Mouse (Mus musculus): ENCODE measurements around the gene E030018B13Rik. TPM values are rescaled to one million over a fixed set of nuclear protein-coding genes. Genes with fewer than 3 reads are reported as not detected.
A peak's percentile ranks its signal among the peaks of the same experiment; 100 is the strongest.

E030018B13Rik gene
- polyA plus RNA-seq, 1 experiment from 2014 or later, result 0.55 TPM

GRCm38 (mm10) chr7:63910912-63911311 is 5.7 kb upstream of the E030018B13Rik start:
- Histone ChIP-seq H3K36me3 (ENCODE audit: control insufficient read depth, insufficient read depth, low read length) (no peaks in the 10 kb centered on the region), H3K27me3 (ENCODE audit: control insufficient read depth, insufficient read depth, low read length) (no peaks in the 10 kb centered on the region), H3K27ac (ENCODE audit: low read depth, low read length) (no peak overlapping the region), H3K9me3 (ENCODE audit: control insufficient read depth, low read length) (no peaks in the 10 kb centered on the region), H3K4me2 (ENCODE audit: low read depth, low read length) (no peak overlapping the region), H3K4me3 (ENCODE audit: low read depth, low read length) (no peak overlapping the region), H3K4me1 (ENCODE audit: control insufficient read depth, insufficient read depth, low read length) (peaks cover 43% of the 10 kb centered on the region), H3K9ac (replicated peaks; ENCODE audit: low read depth, low read length) (no peak overlapping the region)
- 49% methylated on average over 4 of the region's 4 CpGs for WGBS
- no peak for ATAC-seq (ENCODE audit: low read depth)

DNA sequence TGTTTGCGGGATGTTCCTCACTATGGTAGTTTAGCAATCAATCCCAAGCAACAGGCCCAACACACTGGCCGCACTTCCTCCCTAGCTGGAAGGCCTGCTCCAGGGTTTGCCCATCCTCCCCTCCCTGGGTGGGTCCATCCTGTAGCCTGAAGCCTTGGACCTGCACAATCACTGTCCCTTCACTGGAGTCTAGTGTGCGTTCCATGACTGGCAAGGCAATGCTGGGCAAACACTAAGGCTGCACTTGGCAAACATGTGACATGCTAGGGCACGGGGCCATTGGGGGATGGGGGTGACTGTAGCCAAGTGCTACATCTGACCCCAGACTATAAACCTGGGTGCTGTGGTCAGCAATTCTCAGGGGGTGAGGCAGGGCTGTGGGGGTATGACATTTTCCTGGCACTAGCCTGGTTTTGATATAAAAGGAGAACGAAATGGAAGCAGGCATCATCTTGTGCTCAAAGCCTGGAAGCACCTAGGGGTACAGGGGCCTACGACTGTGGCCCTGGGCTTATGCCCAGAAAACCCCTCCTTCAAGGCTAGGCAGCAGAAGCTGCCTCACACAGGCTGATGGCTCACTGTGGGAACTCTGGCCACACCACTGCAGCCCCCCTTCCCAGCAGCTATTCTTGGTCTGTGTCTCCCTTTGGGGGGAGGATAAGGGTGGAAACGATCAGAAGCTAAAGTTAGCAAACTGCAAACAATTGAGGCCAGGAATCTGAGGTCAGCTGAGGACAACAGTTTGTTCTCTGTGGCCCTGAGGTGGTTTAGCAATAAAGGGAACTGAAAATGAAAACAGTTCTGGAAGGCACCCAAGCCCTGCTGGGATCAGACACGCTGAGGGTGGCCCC is 5.0 kb upstream of the E030018B13Rik start:
- Histone ChIP-seq H3K4me1 (ENCODE audit: control insufficient read depth, insufficient read depth, low read length) (peaks cover 43% of the 10 kb centered on the region), H3K9ac (replicated peaks; ENCODE audit: low read depth, low read length) (no peak overlapping the region), H3K27ac (ENCODE audit: low read depth, low read length) (no peak overlapping the region), H3K4me2 (ENCODE audit: low read depth, low read length) (no peak overlapping the region), H3K36me3 (ENCODE audit: control insufficient read depth, insufficient read depth, low read length) (no peaks in the 10 kb centered on the region), H3K9me3 (ENCODE audit: control insufficient read depth, low read length) (no peaks in the 10 kb centered on the region), H3K4me3 (ENCODE audit: low read depth, low read length) (no peak overlapping the region), H3K27me3 (ENCODE audit: control insufficient read depth, insufficient read depth, low read length) (no peaks in the 10 kb centered on the region)
- WGBS, result 52% methylated on average over 8 of the region's 8 CpGs
- no peak for ATAC-seq (ENCODE audit: low read depth)

DNA sequence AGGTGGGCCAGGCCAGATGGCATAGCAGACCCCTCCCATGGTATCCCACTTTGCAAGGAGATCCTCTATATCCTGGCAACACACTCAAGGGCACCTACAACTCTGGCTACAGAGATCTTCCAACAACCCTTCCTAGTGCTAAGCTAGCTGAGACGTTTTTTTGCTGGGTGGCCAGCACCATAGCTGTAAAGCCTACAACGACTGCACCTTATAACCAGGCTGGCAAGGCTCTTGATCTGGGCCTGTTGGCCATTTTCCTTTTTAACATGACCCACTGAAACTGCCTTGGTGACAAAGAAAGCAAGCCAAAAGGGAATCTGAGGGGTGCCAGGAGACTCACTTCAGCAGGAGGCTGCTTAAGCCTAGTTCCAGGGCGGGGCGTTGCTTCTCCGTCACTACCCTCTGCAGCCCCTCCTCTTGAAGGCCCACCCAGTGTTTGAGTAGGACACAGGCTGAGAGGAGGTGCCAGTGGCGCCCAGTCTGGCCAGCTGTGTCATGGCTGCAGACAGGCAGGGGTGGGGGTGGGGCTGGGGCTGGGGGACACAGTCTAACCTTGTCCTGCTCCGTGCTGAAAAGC is 4.3 kb upstream of the E030018B13Rik start:
- Histone ChIP-seq H3K36me3 (ENCODE audit: control insufficient read depth, insufficient read depth, low read length) (no peaks in the 10 kb centered on the region), H3K4me2 (ENCODE audit: low read depth, low read length) (no peak overlapping the region), H3K9ac (replicated peaks; ENCODE audit: low read depth, low read length) (no peak overlapping the region), H3K9me3 (ENCODE audit: control insufficient read depth, low read length) (no peaks in the 10 kb centered on the region), H3K27me3 (ENCODE audit: control insufficient read depth, insufficient read depth, low read length) (no peaks in the 10 kb centered on the region), H3K4me1 (ENCODE audit: control insufficient read depth, insufficient read depth, low read length) (peaks cover 43% of the 10 kb centered on the region), H3K4me3 (ENCODE audit: low read depth, low read length) (no peak overlapping the region), H3K27ac (ENCODE audit: low read depth, low read length) (no peak overlapping the region)
- ATAC-seq (ENCODE audit: low read depth), result peak; percentile 36; the same call in 1 of the 2 replicates
- 23% methylated on average over 7 of the region's 7 CpGs for WGBS

DNA sequence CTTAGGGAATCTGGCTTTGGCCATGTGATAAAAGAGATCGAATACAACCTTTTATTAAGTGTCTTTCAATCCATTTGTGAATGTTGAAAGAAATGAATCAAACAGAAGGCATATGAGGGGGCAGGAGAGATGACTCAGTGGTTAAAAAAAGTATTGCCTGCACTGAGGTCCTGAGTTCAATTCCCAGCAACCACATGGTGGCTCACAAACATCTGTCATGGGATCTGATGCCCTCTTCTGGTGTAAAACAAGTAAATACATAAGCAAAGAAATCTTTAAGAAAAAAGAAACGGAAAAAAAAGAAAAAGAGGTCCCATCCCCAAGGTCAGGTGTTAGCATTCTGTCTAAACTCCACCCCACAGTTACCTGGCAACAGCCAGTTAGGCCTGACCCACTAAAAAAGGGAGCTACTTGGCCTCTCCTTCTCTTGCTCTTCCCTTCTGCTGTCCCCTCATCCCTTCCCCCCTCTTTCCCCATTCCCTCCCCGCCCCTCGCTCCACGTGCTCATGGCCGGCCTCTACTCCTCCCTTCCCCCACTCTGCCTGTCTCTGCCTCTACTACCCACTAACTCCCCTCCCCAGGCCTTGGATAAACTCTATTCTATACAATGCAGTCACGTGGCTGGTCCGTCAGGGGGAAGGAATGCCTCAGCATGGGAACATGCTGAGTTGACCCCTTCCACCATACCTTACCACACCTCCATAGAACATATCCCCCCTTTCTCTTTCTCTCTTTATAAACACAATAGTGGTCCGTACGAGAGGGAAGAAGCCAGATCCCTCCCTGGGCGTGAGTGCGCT is 3.5 kb upstream of the E030018B13Rik start:
- 34% methylated on average over 12 of the region's 12 CpGs for WGBS
- H3K4me3 ChIP-seq (ENCODE audit: low read depth, low read length), result no peak overlapping the region
- no peak overlapping the region for H3K27ac ChIP-seq (ENCODE audit: low read depth, low read length)
- no peak overlapping the region for H3K4me2 ChIP-seq (ENCODE audit: low read depth, low read length)
- no peak overlapping the region for H3K9ac ChIP-seq (replicated peaks; ENCODE audit: low read depth, low read length)
- H3K9me3 ChIP-seq (ENCODE audit: control insufficient read depth, low read length), result no peaks in the 10 kb centered on the region
- no peaks in the 10 kb centered on the region for H3K27me3 ChIP-seq (ENCODE audit: control insufficient read depth, insufficient read depth, low read length)
- peaks cover 40% of the 10 kb centered on the region for H3K4me1 ChIP-seq (ENCODE audit: control insufficient read depth, insufficient read depth, low read length)
- H3K36me3 ChIP-seq (ENCODE audit: control insufficient read depth, insufficient read depth, low read length), result no peaks in the 10 kb centered on the region
- ATAC-seq (ENCODE audit: low read depth), result no peak

GRCm38 (mm10) chr7:63913724-63914692 is 2.6 kb upstream of the E030018B13Rik start:
- no peak for ATAC-seq (ENCODE audit: low read depth)
- H3K4me3 ChIP-seq (ENCODE audit: low read depth, low read length), result no peak overlapping the region
- no peak overlapping the region for H3K27ac ChIP-seq (ENCODE audit: low read depth, low read length)

DNA sequence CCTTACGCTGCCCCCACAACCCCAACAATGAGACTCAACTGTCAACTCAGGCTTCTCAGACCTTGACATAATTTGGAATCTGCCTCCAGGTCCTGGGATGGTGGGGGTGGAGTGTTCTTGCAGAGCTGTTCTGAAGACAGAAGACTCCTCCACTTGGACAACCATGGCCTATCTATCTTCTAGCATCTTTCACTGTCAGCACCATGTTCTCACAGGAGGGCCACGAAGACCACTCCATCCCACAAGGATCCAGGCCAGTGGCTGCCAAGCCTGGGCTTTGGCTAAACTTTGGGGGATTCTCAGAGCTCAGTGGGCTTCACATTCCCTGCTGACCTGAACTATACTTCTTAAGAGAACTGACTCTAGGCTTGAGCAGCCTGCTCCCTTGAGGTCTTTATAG is 1.8 kb upstream of the E030018B13Rik start:
- 91% methylated on average over 2 of the region's 2 CpGs for WGBS
- H3K9ac ChIP-seq (replicated peaks; ENCODE audit: low read depth, low read length), result no peak overlapping the region
- ATAC-seq (ENCODE audit: low read depth), result no peak
- H3K27me3 ChIP-seq (ENCODE audit: control insufficient read depth, insufficient read depth, low read length), result no peaks in the 10 kb centered on the region
- peaks cover 30% of the 10 kb centered on the region for H3K4me1 ChIP-seq (ENCODE audit: control insufficient read depth, insufficient read depth, low read length)
- H3K4me2 ChIP-seq (ENCODE audit: low read depth, low read length), result no peak overlapping the region
- H3K4me3 ChIP-seq (ENCODE audit: low read depth, low read length), result no peak overlapping the region
- no peaks in the 10 kb centered on the region for H3K9me3 ChIP-seq (ENCODE audit: control insufficient read depth, low read length)
- H3K36me3 ChIP-seq (ENCODE audit: control insufficient read depth, insufficient read depth, low read length), result no peaks in the 10 kb centered on the region
- H3K27ac ChIP-seq (ENCODE audit: low read depth, low read length), result no peak overlapping the region

More at GRCm38 (mm10) chr7:63913724-63914692, 2.6 kb upstream of the E030018B13Rik start:
- 49% methylated on average over 10 of the region's 10 CpGs for WGBS
- Histone ChIP-seq H3K4me2 (ENCODE audit: low read depth, low read length) (no peak overlapping the region), H3K4me1 (ENCODE audit: control insufficient read depth, insufficient read depth, low read length) (peaks cover 31% of the 10 kb centered on the region), H3K36me3 (ENCODE audit: control insufficient read depth, insufficient read depth, low read length) (no peaks in the 10 kb centered on the region), H3K27me3 (ENCODE audit: control insufficient read depth, insufficient read depth, low read length) (no peaks in the 10 kb centered on the region), H3K9ac (replicated peaks; ENCODE audit: low read depth, low read length) (no peak overlapping the region), H3K9me3 (ENCODE audit: control insufficient read depth, low read length) (no peaks in the 10 kb centered on the region)

GRCm38 (mm10) chr7:63917693-63918092 is 1.0 kb downstream of the E030018B13Rik start:
- no peak for ATAC-seq (ENCODE audit: low read depth)
- Histone ChIP-seq H3K4me2 (ENCODE audit: low read depth, low read length) (no peak overlapping the region), H3K27me3 (ENCODE audit: control insufficient read depth, insufficient read depth, low read length) (no peaks in the 10 kb centered on the region), H3K4me1 (ENCODE audit: control insufficient read depth, insufficient read depth, low read length) (peaks cover 15% of the 10 kb centered on the region), H3K4me3 (ENCODE audit: low read depth, low read length) (no peak overlapping the region), H3K9me3 (ENCODE audit: control insufficient read depth, low read length) (no peaks in the 10 kb centered on the region), H3K36me3 (ENCODE audit: control insufficient read depth, insufficient read depth, low read length) (no peaks in the 10 kb centered on the region), H3K27ac (ENCODE audit: low read depth, low read length) (no peak overlapping the region), H3K9ac (replicated peaks; ENCODE audit: low read depth, low read length) (no peak overlapping the region)
- WGBS, result 67% methylated on average over 6 of the region's 6 CpGs
